ENCODE assay signal across 26 mouse cellular contexts in the genomic region with DNA sequence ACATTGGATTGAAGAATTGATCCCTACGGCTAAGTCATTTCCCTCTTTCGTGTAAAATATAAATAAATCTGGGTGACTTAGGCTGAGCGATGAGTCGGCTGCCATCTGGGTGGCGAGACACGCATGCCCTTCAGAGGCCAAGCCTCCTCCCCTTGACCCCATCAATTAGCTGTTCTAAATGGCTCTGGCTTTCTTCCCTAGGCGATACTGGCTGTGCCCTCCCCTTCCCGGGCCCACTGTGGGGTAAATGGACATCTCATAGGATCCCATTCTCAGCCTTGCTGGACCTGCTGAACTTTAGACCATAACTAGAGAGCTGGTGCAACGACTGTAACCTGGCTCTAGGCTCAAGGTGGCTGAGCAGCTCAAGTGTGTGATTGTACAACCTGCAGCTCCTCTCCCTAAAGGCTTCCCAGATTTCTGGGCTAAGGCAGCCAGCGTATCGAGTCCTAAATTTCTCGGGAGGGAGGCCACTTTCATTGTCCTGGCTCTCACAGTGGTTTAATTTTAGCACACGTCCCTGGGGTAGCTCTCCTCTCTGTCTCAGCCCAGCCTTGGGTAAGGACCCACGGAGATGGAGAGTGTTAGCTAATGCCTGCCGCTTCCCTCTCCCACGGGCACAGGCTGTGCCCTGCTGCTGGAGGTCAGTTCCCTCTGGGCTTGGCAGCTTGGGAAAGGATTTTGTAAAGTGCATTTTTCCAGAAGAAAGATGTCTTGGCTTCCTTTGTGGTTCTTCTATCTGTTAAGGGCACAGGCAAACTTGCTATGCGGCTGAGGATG.
DNase-seq lines count a peak whose midpoint lies in the region; ATAC-seq lines count a peak whose summit lies in the region.
"Had no signal": no experiment of that assay in that cellular context is flagged by ENCODE, and none has a peak within 500 bp of the region (broad histone marks: within the 10 kb centered on the region; RNA-seq: fewer than 3 reads in every experiment).

No protein-coding gene starts in this region.

- H3K36me3 ChIP-seq in embryonic facial prominence, embryonic 11.5 days (replicated peaks; ENCODE audit: control insufficient read depth, insufficient read depth, low read depth, low read length): no peaks in the 10 kb centered on the region
- H3K36me3 ChIP-seq in embryonic facial prominence, embryonic 10.5 days (replicated peaks): no peaks in the 10 kb centered on the region
- H3K36me3 ChIP-seq: embryonic facial prominence, embryonic 13.5 days; forebrain, embryonic 12.5 days; forebrain, embryonic 15.5 days; heart, embryonic 10.5 days; heart, embryonic 13.5 days; hindbrain, embryonic 13.5 days had no signal

- no peak for ATAC-seq in embryonic facial prominence, embryonic 11.5 days (replicated peaks; ENCODE audit: insufficient number of reproducible peaks, low FRiP score, low TSS enrichment, low read depth)
- ATAC-seq: CD4-positive, CD25-positive, alpha-beta regulatory T cell, adult 4 months; forebrain, embryonic 15.5 days; hindbrain, embryonic 16.5 days; intestine, embryonic 16.5 days had no signal

- H3K9me3 ChIP-seq in embryonic facial prominence, embryonic 11.5 days (replicated peaks; ENCODE audit: control insufficient read depth, low read length): no peaks in the 10 kb centered on the region
- H3K9me3 ChIP-seq in embryonic facial prominence, embryonic 10.5 days: no peaks in the 10 kb centered on the region
- H3K9me3 ChIP-seq: embryonic facial prominence, embryonic 13.5 days; forebrain, embryonic 12.5 days; forebrain, embryonic 15.5 days; heart, embryonic 10.5 days; heart, embryonic 13.5 days; hindbrain, embryonic 13.5 days had no signal

- peaks cover 3% of the 10 kb centered on the region; the same call in 1 of the 2 replicates for H3K4me1 ChIP-seq in embryonic facial prominence, embryonic 11.5 days (ENCODE audit: control insufficient read depth, insufficient read depth, low read length)
- H3K4me1 ChIP-seq in embryonic facial prominence, embryonic 10.5 days: peaks cover 20% of the 10 kb centered on the region
- H3K4me1 ChIP-seq: forebrain, embryonic 12.5 days; forebrain, embryonic 15.5 days; heart, embryonic 10.5 days; heart, embryonic 13.5 days had no signal

- no peaks in the 10 kb centered on the region for H3K27me3 ChIP-seq in embryonic facial prominence, embryonic 11.5 days (ENCODE audit: control insufficient read depth, insufficient read depth, low read length)
- peaks cover 20% of the 10 kb centered on the region for H3K27me3 ChIP-seq in embryonic facial prominence, embryonic 10.5 days (replicated peaks; ENCODE audit: low read depth, poor library complexity, severe bottlenecking)
- H3K27me3 ChIP-seq: forebrain, embryonic 15.5 days had no signal

- H3K4me3 ChIP-seq in embryonic facial prominence, embryonic 11.5 days (ENCODE audit: low read depth, low read length): no peak overlapping the region
- H3K4me3 ChIP-seq in embryonic facial prominence, embryonic 10.5 days: no peak overlapping the region
- H3K4me3 ChIP-seq: embryonic facial prominence, embryonic 13.5 days; erythroblast, embryonic 14.5 days; forebrain, embryonic 12.5 days; forebrain, embryonic 15.5 days; heart, adult 2 months; heart, embryonic 10.5 days; heart, embryonic 13.5 days; hindbrain, embryonic 13.5 days had no signal

- no peak overlapping the region for H3K4me2 ChIP-seq in embryonic facial prominence, embryonic 11.5 days (ENCODE audit: low read depth, low read length)
- H3K4me2 ChIP-seq: embryonic facial prominence, embryonic 13.5 days; forebrain, embryonic 12.5 days; forebrain, embryonic 15.5 days; heart, embryonic 13.5 days; hindbrain, embryonic 13.5 days had no signal

- no peak overlapping the region for H3K27ac ChIP-seq in embryonic facial prominence, embryonic 11.5 days (replicated peaks; ENCODE audit: low read depth, low read length)
- H3K27ac ChIP-seq in embryonic facial prominence, embryonic 10.5 days (replicated peaks): no peak overlapping the region
- H3K27ac ChIP-seq: embryonic facial prominence, embryonic 13.5 days; forebrain, embryonic 12.5 days; forebrain, embryonic 15.5 days; heart, adult 2 months; heart, embryonic 10.5 days; heart, embryonic 13.5 days; hindbrain, embryonic 13.5 days had no signal

- 63% methylated on average over 17 of the region's 17 CpGs for WGBS in embryonic facial prominence, embryonic 11.5 days
- 70% methylated on average over 17 of the region's 17 CpGs for WGBS in embryonic facial prominence, embryonic 10.5 days

- H3K9ac ChIP-seq in embryonic facial prominence, embryonic 11.5 days (replicated peaks; ENCODE audit: low read length): 0 out of 2 replicates have a peak overlapping the region, but pooled peaks have one; percentile 18
- H3K9ac ChIP-seq: embryonic facial prominence, embryonic 13.5 days; forebrain, embryonic 12.5 days; forebrain, embryonic 15.5 days; heart, embryonic 13.5 days; hindbrain, embryonic 13.5 days had no signal

- DNase-seq in embryonic facial prominence, embryonic 11.5 days (ENCODE audit: low spot score): no peak
- no peak for DNase-seq in embryonic facial prominence, embryonic 10.5 days (ENCODE audit: low spot score)
- peak; percentile 59 for DNase-seq in adrenal gland, adult 8-10 months
- peak; percentile 47 for DNase-seq in adrenal gland, postnatal 10 days
- DNase-seq in adrenal gland, postnatal 36 days: peak; percentile 69 to 72
- DNase-seq in cerebellum, adult 11 months: no peak
- DNase-seq: cerebellum, adult 11-12 months; cerebellum, adult 8-10 months; cerebellum, postnatal 14 days; gastrocnemius, postnatal 10 days; gastrocnemius, postnatal 36 days; heart, adult 2 months; heart, postnatal 14 days; heart, postnatal 4 days; kidney, adult 18-20 months; kidney, adult 9 months had no signal

Comparison
In these comparisons a context has a peak if more than half of its experiments do, and no peak if none do; other contexts are left out.
1. DNase-seq: peak in adrenal gland, adult 8-10 months (single experiment), adrenal gland, postnatal 10 days (single experiment) and adrenal gland, postnatal 36 days (2 of 2); none in embryonic facial prominence, embryonic 11.5 days (single experiment), embryonic facial prominence, embryonic 10.5 days (single experiment) and cerebellum, adult 11 months (single experiment).